Mouse (Mus musculus) midbrain, embryonic 14.5 days (tissue): ENCODE results near the gene Phka2. TPM values are rescaled to one million over a fixed set of nuclear protein-coding genes. Genes with fewer than 3 reads are reported as not detected.

Experiments
- ATAC-seq: fragments of 200-750 bp; cut with Nextera tagmentation; 2 replicates; pipeline ENCODE4 v1.8.0; 2017; ENCODE audit warnings: moderate number of reproducible peaks, moderate library complexity; ENCODE audit not compliant: low FRiP score, low TSS enrichment
- DNase-seq: peaks from one replicate; pipeline ENCODE4 v3.0.0-alpha.2; 2015
- H3K27ac ChIP-seq: fragments of 300-500 bp; sonication (generic); replicated peaks from 2 replicates; pipeline ENCODE4 v1.5.1; 2014; ENCODE audit warnings: mild to moderate bottlenecking, low read depth, low read length, moderate library complexity
- H3K27me3 ChIP-seq: fragments of 300-500 bp; sonication (generic); 2 replicates; pipeline ENCODE4 v1.6.1; 2014; ENCODE audit warnings: low read length, control low read depth, mixed read lengths; ENCODE audit not compliant: control insufficient read depth, insufficient read depth
- H3K36me3 ChIP-seq: fragments of 300-500 bp; sonication (generic); 2 replicates; pipeline ENCODE4 v1.6.1; 2014; ENCODE audit warnings: low read length, control low read depth; ENCODE audit not compliant: control insufficient read depth, insufficient read depth
- H3K4me1 ChIP-seq: fragments of 300-500 bp; sonication (generic); 2 replicates; pipeline ENCODE4 v1.6.1; 2014; ENCODE audit warnings: mild to moderate bottlenecking, antibody characterized with exemption, low read length, control low read depth; ENCODE audit not compliant: control insufficient read depth, insufficient read depth
- H3K4me2 ChIP-seq: fragments of 300-500 bp; sonication (generic); 2 replicates; pipeline ENCODE4 v1.6.1; 2014; ENCODE audit warnings: mild to moderate bottlenecking, low read length, moderate library complexity
- H3K4me3 ChIP-seq: fragments of 300-500 bp; sonication (generic); replicated peaks from 2 replicates; pipeline ENCODE4 v1.5.1; 2014; ENCODE audit warnings: low read depth, low read length
- H3K9ac ChIP-seq: fragments of 300-500 bp; sonication (generic); replicated peaks from 2 replicates; pipeline ENCODE4 v1.6.1; 2014; ENCODE audit warnings: mild to moderate bottlenecking, low read length, moderate library complexity
- H3K9me3 ChIP-seq: fragments of 300-500 bp; sonication (generic); 2 replicates; pipeline ENCODE4 v1.6.1; 2016; ENCODE audit warnings: low read length, control low read depth, mixed read lengths; ENCODE audit not compliant: control insufficient read depth
- WGBS: fragments of 180-500 bp; shearing (Covaris S2); extraction: QIAGEN DNeasy Blood & Tissue Kit; methylation state at CpG from one replicate; pipeline ENCODE4 v1.1.7; 2014; 5-methylcytosine and 5-hydroxymethylcytosine counted together
- polyA plus RNA-seq: library from polyadenylated mRNA; unstranded; fragments of >200 nt; fragmentation: Nextera tagmentation; extraction: Ambion mirVana; gene quantifications from 2 replicates; pipeline ENCODE4 v1.2.1, GENCODE M21; 2014

Phka2 gene
- polyA plus RNA-seq, 1 experiment from 2014 or later: 15.3 TPM

DNA sequence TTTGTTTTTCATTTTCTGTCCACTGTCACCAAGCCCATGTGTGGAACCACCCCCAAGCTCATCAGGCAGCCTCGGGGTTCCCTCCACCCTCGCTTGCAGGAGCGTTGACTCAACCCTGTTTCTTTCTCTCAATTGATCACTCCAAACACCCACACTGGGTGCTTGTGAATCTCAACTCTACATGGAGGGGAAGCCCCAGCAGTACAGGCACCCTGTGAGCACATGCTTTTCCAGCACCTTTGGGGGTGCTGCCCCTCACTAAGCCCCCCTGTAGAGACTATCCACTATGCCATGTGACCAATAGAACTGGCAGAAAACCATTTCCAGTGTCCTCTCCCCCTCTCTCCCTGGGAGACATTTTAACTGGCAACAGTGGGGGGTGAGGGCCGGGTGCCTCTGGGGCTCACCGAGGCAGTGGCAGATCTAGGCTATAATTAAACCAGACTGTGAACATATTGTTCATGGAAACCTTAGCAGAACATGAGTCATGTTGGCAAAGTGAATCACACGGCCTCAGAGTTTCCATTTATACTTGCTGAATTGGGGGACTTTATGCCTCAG, 102.1 kb downstream of the Phka2 start:
- ATAC-seq: no peak
- Histone ChIP-seq H3K36me3 (no peaks in the 10 kb centered on the region), H3K9me3 (no peaks in the 10 kb centered on the region), H3K4me2 (no peak overlapping the region), H3K9ac (no peak overlapping the region), H3K4me1 (peaks cover 6% of the 10 kb centered on the region; the same call in 1 of the 2 replicates), H3K27me3 (no peaks in the 10 kb centered on the region), H3K27ac (no peak overlapping the region), H3K4me3 (no peak overlapping the region)
- WGBS: 60% methylated on average over 6 of the region's 6 CpGs
- no peak for DNase-seq

DNA sequence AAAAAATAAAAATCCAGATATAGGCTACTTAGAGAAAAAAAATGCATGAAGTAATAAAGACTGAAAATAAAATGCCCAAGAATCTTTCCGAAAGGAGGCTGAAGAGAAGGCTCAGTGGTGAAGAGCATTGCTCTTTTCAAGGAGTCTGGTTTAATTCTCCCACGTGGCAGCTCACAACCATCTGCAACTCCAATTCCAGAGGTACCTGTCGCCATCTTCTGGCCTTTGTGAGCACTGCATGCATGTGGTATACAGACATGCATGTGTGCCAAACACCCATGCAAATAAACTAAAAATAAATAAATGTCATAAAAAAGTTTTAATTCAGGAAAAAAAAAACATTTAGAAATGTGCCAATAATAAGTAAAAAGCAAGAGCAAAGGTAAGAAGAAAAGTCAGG, 107.9 kb downstream of the Phka2 start:
- DNase-seq (no peak), ATAC-seq (no peak)
- Histone ChIP-seq H3K9me3 (no peaks in the 10 kb centered on the region), H3K36me3 (no peaks in the 10 kb centered on the region), H3K4me1 (no peaks in the 10 kb centered on the region), H3K4me2 (no peak overlapping the region), H3K27ac (no peak overlapping the region), H3K4me3 (no peak overlapping the region), H3K27me3 (no peaks in the 10 kb centered on the region), H3K9ac (no peak overlapping the region)
- 43% methylated on average over 3 of the region's 3 CpGs for WGBS

DNA sequence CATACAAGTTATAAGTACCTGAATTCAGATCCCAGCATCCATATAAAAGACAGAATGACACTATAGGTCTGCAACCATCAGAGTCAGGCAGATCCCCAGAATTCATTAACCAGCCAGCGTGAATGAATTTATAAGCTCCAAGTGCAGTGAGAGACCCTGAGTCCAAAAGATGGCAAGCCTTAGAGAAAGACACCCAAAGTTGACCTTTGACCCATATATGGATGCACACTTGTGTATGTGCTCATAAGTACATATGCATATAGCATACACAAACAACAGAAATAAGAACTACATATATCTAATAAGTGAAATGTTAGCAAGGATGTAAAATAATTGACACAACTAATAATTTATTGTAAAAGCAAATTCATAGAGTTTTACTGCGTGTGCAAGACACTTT, 108.5 kb downstream of the Phka2 start:
- no peak for ATAC-seq
- H3K9ac ChIP-seq: no peak overlapping the region
- H3K4me3 ChIP-seq: no peak overlapping the region
- no peaks in the 10 kb centered on the region for H3K4me1 ChIP-seq
- H3K36me3 ChIP-seq: no peaks in the 10 kb centered on the region
- H3K27ac ChIP-seq: no peak overlapping the region
- DNase-seq: no peak
- H3K9me3 ChIP-seq: no peaks in the 10 kb centered on the region
- no peaks in the 10 kb centered on the region for H3K27me3 ChIP-seq
- H3K4me2 ChIP-seq: no peak overlapping the region
- 45% methylated on average over 2 of the region's 2 CpGs for WGBS

DNA sequence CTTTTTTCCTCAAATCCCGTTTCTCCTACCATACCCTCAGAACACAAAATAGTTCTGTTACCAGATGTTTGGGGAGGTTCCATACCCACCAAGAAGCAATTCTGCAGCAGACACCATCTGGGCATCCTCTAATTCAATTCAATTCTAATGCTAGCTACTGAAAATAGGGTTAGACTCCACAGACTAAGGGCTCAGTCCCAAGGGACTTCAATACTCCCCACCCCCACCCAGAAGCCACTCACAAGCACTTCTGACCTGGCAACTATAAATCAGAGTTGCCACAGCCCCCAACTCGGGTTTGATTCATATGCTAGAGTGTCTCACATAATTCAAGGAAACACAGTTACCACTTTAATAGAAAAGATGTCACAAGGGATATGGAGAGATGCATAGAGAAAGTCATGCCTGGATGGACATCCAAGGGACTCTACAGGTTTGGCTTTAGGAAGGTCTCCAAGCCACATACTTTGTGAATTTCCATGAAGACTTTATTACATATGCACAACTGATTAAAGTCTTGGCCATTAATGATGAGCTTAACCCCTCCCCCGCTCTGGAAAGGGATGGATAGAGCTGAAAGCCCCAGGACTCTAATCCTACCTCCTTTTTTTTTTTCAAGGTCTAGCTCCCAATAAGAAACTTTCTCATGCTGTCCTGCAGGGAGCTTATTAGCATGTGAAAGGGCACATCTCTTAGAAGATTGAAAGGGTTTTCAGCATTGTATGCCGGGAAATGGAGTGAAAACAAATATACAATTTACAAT, 109.1 kb downstream of the Phka2 start:
- Histone ChIP-seq H3K27me3 (no peaks in the 10 kb centered on the region), H3K4me1 (no peaks in the 10 kb centered on the region), H3K9me3 (no peaks in the 10 kb centered on the region), H3K27ac (no peak overlapping the region), H3K9ac (no peak overlapping the region), H3K4me3 (no peak overlapping the region), H3K36me3 (no peaks in the 10 kb centered on the region), H3K4me2 (no peak overlapping the region)
- WGBS: 24% methylated on average over 4 of the region's 4 CpGs
- ATAC-seq (no peak; the same call in 1 of the 2 replicates), DNase-seq (peak; percentile 32)

Other genes starting within 250 kb of the Phka2 start
- 2.8 and 3.3 TPM in 2 replicates for gene Adgrg2, start 111.5 kb upstream of the Phka2 start, polyA plus RNA-seq
- gene Ppef1, start 233.6 kb downstream of the Phka2 start, polyA plus RNA-seq: 0.75 and 0.92 TPM in 2 replicates